Mouse (Mus musculus) induced T-regulatory cell, adult 2 months (primary cell): ENCODE data around the gene Sgms1.
"Not testable (repeated sequence)": the region's sequence is repeated elsewhere in the genome, so short reads cannot be mapped to it uniquely, and the experiment has no call there.

ENCODE experiments used
- DNase-seq: peaks from one replicate; pipeline ENCODE4 v3.0.0-alpha.2; 2012; ENCODE audit warnings: low read depth

The Sgms1 gene

DNA sequence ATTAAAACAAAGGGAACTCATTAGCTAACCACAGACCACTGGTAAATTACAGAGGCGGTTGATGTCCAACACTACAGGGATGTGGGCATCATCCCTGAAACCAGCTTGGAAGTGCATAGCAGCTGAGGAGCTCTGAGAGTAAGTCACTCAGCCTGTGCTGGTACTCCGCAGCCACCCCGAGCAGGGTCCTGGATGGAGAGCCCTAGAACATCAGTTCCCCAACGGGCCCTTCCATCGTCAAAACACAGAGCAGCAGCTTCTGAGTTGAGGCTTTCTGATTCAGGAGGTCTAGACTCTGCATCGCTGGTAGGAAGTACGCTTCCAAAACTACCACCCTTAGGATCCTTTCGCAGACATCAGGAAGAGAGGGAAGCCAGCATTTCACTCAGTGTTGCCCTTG lies 5.8 kb downstream of the Sgms1 start:
- DNase-seq: no peak

DNA sequence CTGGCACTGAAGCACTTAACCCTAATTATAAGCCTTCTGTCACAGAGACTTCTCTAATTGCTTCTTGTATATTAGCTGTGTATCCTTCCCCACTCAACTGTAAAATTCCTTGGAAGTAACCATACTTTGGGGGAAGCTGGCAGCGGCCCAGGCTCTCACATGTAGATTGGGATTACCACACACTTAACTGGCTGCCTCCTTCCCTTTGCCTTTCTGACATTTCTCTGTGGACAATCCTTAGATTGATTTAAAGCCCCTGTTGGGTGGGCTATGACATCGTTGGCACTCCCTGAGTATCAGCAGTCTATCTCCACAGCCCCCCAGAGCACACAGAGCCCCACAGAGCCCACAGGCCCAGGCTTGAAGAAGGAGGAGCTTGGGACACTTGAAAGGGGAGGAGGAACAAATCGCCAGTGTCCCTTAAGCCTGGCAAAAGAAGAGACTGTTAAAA lies 8.0 kb downstream of the Sgms1 start:
- no peak for DNase-seq

DNA sequence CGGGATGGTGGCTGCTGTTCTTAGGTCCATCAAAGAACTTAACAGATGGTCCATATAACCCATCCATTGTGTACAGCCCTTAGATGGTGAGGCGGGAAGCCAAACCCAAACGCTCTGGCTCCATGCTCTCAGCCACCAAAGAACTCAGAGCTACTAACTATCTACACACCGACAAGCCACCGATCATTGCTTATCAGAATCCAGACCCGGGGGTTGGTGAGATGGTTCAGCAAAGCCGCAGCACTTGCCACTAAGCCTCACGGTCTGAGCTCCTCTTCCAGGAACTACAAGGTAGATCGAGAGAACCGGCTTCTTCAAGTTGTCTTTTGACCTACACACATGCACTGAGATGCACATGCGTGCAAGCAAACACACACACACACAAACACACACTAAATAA lies 8.8 kb downstream of the Sgms1 start:
- DNase-seq: no peak

DNA sequence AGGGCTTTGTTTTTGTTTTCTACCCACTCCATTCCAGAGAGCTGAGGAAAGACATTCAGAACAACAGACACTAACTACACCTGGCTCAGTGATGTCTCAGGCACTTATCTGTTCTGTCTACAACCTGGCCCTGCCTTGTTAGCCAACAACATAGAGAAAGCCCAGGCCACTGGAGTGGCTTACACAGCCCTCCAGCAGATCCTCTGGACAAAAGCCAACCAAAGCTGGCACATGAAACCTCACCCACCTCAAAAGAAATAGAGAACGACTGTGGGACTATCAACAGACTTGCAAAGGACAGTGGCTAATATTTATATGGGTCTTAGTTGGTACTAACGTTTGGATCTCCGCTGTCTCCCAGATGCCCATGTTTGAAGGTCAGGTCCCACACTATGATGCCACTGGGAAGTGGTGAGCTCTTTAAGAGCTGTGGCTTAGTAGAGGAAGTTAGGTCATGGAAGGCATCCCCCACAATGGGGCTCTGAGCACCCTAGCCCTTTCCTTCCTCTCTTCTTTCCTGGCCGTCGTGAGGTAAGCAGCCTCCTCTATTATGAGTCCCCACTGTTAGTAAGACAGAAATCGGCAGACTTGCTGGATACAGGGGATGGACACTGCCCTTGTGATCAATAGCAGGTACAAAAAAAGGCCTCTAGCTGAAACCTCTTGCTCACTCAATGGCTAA lies 10.1 kb downstream of the Sgms1 start:
- DNase-seq: no peak

DNA sequence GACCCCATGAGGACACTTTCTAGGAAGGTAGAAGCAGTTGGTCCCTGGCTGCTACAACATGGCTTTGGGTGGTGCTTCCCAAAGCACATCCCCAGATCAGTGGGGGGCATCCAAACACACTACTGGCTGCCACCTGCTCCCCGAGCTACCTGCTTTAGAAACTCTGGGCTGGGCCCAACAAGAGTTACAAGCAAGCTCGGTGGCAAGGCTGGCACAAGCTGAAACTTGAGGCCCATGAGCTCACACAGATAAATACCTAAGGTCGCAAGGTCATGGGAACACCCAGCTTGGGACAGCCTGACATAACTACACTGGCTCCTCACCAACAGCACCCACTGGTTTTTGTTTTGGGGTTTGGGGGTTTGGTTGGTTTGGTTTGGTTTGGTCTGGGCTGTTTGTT lies 10.9 kb downstream of the Sgms1 start:
- DNase-seq: no peak

DNA sequence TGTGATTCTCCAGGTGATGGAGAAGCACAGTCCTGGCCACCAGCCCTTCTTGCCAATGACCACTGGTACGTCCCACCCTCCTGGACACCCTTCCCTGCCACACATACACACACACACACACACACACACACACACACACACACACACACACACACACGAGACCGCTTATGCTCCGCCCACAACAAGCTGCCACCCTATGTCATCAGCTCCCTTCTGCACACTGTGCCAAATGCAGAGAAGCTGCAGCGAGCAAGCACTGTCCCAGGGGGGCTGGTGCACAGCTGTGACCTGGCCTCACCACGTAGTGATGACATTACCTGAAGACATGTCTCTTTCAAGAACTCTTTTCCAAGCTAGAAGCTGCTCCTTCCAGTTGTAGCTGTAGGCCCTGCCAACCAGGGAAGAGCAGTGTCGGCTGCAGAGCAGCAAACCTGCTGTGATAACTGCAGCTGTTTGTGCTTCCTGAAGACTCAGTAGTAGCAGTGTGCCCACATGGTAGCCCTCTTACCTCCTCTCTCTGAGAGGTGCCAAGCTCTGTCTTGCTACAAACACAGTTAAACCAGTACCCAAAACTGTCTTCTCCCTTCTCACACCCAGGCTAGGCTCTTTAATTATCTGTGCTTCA lies 11.7 kb downstream of the Sgms1 start:
- no peak for DNase-seq

DNA sequence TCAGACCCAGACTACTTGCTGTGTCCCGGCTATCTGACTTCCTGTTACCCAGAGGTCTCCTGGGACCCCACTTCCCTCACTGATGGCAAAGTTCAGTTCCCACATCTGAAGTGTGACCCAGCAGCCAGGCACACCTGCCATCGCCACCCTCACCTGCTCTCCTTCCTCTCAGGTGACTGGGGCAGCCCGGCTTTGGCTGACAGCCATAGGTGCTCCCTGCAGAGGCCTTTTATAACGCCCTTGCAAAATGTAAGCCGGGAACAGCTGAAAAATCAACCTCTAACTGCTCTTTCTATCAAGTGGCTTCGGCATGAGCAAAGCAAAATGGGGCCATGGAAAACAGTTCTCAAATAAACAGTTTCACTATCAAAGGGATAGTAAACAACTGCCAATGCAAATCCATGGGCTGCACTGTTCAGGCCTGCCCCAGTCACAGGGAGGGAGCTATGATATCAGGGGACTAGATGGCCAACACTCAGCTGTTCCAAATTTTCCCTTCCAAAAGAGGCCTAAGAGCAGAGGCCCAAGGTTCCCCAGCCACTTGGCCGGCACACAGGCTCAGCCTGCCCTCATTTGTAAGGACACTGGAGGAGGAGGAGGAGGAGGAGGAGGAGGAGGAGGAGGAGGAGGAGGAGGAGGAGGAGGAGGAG lies 12.5 kb downstream of the Sgms1 start:
- DNase-seq: no peak

DNA sequence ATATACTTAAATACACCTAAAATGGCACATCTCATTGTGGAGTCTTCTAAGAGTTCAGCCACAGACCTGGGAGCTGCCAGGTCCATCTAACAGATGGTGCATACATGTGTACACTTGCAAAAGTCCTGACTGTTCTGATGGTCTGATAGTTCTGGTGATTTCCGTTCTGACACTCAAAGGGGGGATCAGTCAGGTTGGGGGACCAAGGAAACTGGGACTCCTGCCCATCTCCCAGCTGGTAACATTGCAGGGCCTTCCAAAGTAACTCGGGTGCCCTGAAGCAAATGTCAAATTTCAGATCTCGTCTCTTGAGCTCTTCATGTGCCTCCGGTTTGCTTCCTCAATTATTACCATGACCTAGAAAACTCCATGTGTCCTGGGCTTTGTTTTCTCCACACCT lies 13.5 kb downstream of the Sgms1 start:
- no peak for DNase-seq

DNA sequence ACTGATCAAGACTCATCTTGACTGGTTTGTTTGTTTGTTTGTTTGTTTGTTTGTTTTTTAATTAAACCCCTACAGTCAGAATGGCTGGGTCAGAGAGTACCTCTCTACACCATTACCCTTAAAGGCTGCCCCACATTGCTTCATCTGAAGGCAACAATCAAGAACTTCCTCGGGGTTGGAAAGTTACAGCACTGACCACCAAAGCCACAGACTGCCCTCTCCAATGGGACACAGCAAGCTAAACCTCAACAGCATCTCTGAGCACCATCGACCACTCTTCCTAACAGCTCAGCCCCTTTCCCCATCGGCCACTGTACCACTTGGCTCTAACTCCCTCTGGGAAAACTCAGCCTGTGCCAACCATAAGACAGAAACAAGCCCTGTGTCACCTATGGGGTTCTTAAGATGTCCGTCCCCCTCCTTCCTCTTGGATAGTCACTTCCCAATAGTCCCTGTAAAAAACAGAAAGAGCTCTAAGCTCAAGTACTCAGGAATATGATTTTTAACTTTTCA lies 14.0 kb downstream of the Sgms1 start:
- DNase-seq: no peak

DNA sequence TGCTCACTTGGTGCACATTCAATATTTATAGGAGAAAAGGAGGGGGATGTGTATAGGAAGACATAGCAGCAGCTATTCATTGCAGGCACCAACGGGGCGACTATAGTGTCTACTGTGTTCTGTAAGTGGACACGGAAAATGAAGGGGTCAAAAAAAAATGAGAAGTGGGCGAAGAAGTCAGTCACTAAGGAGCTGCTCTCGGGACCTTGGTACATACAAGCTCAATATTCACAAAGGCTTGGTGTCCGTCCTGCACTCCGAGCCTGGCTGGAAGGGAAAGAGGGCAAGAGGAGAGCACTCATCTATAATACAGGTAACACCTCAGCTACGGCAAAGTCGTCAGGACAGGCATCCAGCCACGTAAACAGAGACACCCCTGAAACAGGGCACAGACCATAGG lies 14.8 kb downstream of the Sgms1 start:
- DNase-seq: no peak

DNA sequence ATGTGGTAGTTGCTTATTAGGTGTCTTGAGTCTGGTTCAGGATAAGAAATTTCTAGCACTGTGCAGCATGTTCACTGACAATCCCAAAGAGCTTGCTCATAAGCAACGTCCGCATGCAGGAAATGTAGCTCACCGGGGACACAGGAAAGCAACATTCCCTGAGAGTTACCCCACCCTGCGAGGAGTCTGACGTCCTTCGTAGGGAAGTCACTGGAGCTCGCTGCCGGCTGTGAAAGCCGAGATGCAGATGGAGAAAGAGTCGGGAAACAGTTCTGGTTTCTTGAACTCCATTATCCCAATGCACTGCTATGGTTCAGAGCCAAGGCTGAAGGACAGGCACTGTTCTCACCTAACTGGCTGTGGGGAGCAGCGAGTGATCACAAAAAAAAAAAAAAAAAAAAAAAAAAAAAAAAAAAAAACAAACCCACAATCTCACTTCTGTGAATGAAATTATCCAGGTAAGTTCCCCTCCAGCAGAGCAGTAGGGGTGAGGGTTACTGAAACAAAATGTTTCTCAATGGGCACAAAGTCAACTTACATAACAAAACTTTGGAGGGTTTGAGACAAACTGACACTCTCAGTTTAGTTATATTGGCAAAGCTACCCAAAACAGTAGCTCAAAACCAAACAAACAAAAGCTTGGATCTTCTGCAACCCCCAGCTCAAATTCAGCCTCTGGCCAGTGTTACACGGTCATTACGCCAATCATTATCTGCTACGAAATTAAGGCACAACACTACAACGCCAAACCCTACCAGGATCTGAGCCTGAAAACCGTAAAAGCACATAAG lies 15.5 kb downstream of the Sgms1 start:
- no peak for DNase-seq

DNA sequence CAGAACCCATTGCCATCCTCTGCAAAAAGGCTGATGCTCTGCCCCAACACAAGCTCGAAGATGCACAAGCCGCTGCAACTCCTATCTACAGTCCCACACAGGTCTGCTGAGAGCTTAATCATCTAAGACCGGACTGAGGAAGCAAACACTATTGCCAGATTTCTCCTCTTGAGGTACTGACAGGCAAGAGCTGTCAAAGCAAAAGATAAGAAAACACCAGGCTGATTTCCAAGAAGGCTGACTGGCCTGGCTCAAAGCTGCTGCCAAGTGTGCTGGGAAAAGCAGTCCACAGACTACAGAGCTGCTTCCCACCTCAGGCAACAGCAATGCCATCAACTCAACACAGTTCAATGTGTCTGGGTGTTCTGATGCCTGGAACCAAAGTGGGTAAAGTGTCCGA lies 17.1 kb downstream of the Sgms1 start:
- DNase-seq: no peak

DNA sequence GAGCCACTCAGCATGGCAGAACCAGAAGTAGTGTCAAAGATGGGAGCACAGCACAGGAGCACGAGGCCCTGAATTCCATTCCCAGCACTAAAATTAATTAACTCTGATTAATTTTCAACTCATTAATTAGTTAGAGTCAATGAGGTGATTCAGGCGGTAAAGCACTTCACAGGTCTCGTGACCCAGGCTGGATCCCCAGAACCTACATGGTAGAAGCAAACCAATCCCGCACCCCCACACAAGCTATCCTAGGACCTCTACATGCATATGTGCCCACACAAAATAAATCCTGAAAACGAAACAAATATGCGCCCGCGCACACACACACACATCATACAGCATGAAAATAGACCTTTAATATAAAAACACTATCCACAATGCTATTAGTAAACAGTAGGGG lies 22.2 kb downstream of the Sgms1 start:
- no peak for DNase-seq

DNA sequence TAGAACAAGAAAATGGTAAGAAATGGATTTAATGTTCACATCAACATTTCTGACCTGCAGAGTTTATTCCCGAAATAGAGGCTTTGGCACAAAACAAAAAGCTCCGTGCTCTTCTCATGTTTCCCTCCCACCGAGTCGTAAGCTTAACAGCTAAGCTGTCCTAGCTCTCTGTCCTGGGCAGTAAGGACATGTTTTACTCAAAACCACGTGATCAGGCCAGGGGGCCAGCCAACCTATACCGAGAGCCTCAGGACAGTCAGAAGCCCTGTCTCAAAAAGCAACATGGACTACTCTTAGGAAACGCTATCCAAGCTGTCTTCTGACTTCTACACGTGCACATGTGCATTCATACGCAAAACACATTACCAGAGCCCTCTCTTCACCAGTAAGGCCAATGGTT lies 23.1 kb downstream of the Sgms1 start:
- DNase-seq: no peak

DNA sequence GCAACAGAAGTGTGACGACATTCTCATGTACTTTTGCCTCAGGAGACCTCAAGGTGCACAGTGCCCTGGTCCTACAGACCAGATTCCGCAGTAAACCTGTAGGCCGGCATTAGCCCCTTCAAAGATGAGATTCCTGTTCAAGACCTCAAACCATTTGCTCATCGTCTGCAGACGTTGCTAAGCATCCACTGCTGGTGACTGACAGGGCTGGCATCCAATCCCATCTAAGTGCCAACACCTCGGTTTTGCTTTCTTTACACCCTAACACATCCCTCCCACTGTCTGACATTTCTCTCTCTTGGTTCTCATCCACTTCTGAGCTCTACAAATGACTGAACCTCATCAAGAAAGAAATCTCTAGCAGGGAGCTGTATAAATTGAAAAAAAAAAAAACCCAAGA lies 24.4 kb downstream of the Sgms1 start:
- peak; percentile 45 for DNase-seq

DNA sequence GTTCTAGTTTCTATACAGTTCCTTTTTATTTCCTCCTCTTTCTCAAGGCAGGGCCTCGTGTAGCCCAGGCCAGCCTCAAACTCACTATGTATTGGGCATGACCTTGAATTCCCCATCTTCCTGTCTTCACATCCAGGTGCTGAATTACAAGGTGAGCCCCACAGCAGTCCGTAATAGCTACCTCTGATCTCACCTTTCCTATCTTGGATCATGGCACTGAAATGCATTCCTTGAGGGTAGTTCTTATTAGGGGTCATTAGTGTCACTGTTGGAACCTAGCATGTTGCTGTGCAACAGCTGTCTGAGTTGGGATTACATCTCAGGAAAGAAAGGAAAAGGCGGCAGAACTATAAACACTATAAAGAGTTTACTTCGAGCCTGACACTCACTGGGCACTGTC lies 25.9 kb downstream of the Sgms1 start:
- DNase-seq: no peak

DNA sequence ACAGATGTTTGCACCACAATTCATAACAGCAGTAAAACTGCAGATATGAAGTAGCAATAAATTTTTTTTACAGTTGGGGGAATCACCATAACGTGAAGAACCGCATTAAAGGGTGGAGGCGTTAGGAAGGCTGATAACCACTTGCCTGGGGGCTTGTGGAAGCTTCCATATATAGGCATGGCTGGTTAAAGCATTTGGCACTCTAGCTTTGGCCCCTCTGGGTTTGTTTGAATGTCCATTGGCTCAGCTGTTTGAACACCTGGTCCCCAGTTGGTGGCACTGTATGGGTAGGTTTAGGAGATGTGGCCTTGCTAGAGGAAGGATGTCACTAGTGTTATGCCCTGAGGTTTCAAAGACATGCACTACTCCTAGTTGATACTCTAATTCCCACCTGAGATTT lies 27.0 kb downstream of the Sgms1 start:
- peak; percentile 52 for DNase-seq

DNA sequence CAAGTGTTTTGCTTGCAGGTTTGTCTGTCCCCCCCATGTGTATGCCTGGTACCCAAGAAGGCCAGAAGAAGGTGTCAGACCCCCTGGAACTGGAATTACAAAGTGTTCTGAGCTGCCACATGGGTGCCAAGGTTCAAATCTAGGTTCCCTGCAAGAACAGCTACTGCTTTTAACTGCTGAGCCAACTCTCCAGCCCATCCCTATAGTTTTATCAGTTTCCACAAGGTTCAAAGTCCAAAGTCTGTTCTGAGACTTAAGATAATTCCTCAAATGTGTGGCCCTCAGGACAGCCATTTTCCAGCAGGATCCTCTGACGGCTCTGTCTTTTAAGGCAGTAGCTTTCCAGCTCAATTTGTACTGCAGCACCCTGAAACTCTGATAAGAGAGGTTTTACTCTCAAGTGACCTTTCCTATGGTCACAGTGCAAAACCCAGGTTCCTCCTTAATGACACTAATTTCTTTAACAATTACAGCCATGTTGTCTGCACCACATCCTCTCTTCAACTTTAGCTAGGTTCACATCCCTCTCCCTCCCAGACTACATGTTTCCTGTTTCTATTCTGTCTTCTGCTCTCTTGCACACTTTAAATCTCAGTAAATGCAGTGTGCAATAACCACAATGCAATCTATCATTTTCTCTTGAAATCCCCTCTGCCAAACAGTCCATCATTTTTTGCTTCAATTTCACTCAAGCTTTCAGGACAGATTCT lies 28.4 kb downstream of the Sgms1 start:
- peak; percentile 43 for DNase-seq

DNA sequence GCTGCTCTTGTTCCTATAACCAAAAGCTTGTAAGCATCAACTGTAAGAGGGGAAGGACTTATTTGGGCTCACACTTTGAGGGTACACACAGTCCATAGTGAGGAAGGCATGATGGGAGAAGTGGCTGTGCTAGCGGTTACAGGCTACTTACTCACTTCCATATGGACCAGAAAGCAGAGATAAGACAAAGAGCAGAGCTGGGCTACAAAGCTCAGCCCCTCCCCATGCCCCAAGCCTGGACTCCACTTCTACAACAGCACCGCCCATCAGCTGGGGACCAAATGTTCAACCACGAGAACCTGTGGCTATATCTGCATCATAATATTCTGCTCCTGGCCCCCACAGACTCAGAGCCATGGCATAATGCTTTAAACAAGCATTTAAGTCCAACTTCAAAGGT lies 29.0 kb downstream of the Sgms1 start:
- DNase-seq: no peak

DNA sequence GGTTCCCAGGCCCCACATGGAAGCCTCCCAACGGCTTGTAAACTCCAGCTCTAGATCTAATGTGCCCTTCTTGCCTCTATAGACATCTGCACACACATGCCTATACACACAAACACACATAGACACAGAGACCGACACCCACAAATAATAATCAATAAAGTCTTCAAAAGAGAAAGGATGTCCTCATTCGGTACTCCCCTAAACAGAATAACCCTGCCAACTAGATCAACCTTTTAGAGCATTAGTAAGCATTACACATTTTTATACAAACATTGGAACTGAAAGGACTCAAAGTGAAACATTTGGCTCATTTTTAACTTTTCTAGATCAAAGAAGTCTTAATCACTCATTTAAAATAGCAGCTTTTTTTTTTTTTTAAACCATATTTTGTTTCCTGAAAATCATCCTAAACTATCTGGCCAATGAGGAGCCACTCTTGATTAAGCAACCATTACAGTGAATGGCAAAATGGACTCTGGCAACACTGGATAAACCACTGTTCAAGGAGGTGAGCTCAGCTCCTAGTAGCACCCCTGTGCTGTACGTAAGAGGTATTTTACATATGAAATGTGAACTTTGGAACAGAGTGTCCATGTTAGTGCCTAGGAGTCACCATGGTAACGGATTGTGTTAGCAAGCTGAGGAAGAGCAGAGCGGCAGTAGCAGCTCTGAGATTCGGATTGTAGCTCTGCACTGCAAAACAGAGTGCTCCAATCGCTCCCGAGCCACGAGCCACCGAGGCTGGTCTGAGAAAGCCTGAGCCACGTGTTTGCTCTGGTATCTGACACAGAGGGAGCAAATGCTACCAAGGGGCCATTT lies 30.6 kb downstream of the Sgms1 start:
- DNase-seq: no peak

DNA sequence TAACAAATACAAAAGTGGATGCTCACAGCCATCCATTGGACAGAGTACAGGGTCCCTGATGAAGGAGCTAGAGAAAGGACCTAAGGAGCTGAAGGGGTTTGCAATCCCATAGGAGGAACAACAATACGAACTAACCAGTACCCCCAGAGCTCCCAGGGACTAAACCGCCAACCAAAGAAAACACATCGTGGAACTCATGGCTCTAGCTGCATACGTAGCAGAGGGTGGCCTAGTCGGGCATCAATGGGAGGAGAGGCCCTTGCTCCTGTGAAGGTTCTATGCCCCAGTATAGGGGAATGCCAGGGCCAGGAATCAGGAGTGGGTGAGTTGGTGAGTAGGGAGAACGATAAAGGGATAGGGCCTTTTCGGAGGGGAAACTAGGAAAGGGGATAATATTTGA lies 31.5 kb downstream of the Sgms1 start:
- DNase-seq: not testable (repeated sequence)
